In the genomic region with DNA sequence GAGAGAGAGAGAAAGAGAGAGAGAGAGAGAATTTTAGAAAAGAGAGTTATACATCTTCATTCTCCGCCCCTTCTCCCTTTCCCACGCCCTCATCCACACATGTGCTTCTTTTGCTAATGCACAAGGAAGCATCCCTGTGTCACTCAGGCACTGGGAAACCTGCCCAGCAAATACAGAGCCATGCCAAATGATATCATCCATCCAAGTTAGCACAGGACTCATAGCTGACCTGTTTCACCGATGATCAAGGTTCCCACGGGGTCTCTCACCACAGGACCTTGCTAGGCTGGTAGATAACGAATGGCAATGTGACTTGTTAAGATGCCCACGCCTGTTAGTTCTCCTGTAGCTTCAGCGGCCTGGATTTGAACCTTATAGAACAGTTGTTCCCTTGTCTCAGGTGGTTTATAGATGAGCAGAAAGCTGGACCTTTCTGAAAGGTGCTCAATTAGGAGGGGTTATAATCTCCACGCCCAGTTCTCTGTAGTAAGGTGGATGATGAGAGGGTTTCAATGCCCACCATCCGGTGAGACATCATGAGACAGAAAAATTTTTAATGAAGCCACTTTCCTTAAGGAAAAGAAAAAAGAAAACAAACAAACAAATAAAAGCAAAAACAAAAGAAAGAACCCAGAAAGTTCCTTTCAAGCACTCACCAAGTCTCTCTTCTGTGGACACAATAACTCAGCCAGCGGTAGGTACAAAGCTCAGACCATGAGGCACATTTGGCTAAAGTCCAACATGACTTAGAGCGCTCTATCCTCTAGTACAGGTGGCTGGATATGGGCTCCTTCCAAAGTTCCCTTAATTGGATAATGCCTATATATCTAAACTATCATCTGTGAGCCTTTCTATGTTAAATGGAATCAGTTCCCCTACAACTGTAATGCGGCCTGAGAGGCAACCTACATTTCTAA, we compare ENCODE assay signal across 7 mouse cellular contexts. TPM values are rescaled to one million over a fixed set of nuclear protein-coding genes. Genes with fewer than 3 reads are reported as not detected.
DNase-seq lines count a peak whose midpoint lies in the region; ATAC-seq and TF ChIP-seq lines count a peak whose summit lies in the region.

No protein-coding gene starts in this region.

- peak; percentile 45 for ATAC-seq in lung, embryonic 14.5 days (ENCODE audit: insufficient read depth)
- ATAC-seq in heart, embryonic 14.5 days (ENCODE audit: insufficient number of reproducible peaks, insufficient read depth, low FRiP score, low read depth), result peak; percentile 39; the same call in 1 of the 2 replicates
- peak; percentile 32; the same call in 1 of the 2 replicates for ATAC-seq in hindbrain, embryonic 16.5 days
- ATAC-seq in liver, embryonic 16.5 days (ENCODE audit: low read depth), result peak; percentile 45; the same call in 1 of the 2 replicates

- H3K9me3 ChIP-seq in lung, embryonic 14.5 days (ENCODE audit: low read depth, low read length), result no peaks in the 10 kb centered on the region
- no peaks in the 10 kb centered on the region for H3K9me3 ChIP-seq in heart, embryonic 14.5 days (ENCODE audit: control insufficient read depth, low read length)
- no peaks in the 10 kb centered on the region for H3K9me3 ChIP-seq in hindbrain, embryonic 16.5 days (ENCODE audit: control insufficient read depth, low read length)
- H3K9me3 ChIP-seq in liver, embryonic 16.5 days (replicated peaks; ENCODE audit: control insufficient read depth, low read length), result no peaks in the 10 kb centered on the region

- peak overlapping the region; percentile 26; the same call in 1 of the 2 replicates for H3K27ac ChIP-seq in lung, embryonic 14.5 days (ENCODE audit: low read depth)
- H3K27ac ChIP-seq in heart, embryonic 14.5 days (replicated peaks in 1 of 2; ENCODE audit: control insufficient read depth in 1 of 2, insufficient read depth in 1 of 2, low read depth in 2 of 2, low read length in 2 of 2), result no peak overlapping the region
- no peak overlapping the region for H3K27ac ChIP-seq in hindbrain, embryonic 16.5 days (ENCODE audit: low read depth, low read length)
- peak overlapping the region; percentile 28; the same call in 1 of the 2 replicates for H3K27ac ChIP-seq in liver, embryonic 16.5 days (ENCODE audit: low read length)

- no peaks in the 10 kb centered on the region for H3K27me3 ChIP-seq in lung, embryonic 14.5 days (ENCODE audit: insufficient read depth, low read length)
- H3K27me3 ChIP-seq in heart, embryonic 14.5 days (ENCODE audit: control insufficient read depth, insufficient read depth, low read length), result no peaks in the 10 kb centered on the region
- no peaks in the 10 kb centered on the region for H3K27me3 ChIP-seq in hindbrain, embryonic 16.5 days (replicated peaks; ENCODE audit: control insufficient read depth, insufficient read depth, low read length)
- no peaks in the 10 kb centered on the region for H3K27me3 ChIP-seq in liver, embryonic 16.5 days (ENCODE audit: control insufficient read depth, insufficient read depth, low read depth, low read length)

- H3K4me1 ChIP-seq in lung, embryonic 14.5 days (ENCODE audit: insufficient read depth), result peaks cover 3% of the 10 kb centered on the region; the same call in 1 of the 2 replicates
- peaks cover 0 to 8% of the 10 kb centered on the region in 2 experiments; a peak in 3 of 4 replicates for H3K4me1 ChIP-seq in heart, embryonic 14.5 days (ENCODE audit: control insufficient read depth in 2 of 2, insufficient read depth in 2 of 2, low read length in 2 of 2)
- no peaks in the 10 kb centered on the region; the same call in 1 of the 2 replicates for H3K4me1 ChIP-seq in hindbrain, embryonic 16.5 days (ENCODE audit: control insufficient read depth, insufficient read depth, low read depth, low read length)
- peaks cover 40% of the 10 kb centered on the region for H3K4me1 ChIP-seq in liver, embryonic 16.5 days (ENCODE audit: control insufficient read depth, low read depth, low read length)

- TF ChIP-seq CTCF in lung, embryonic 14.5 days (IDR thresholded peaks at IDR 0.05; ENCODE audit: low read depth), result no peak

- H3K36me3 ChIP-seq in lung, embryonic 14.5 days (ENCODE audit: insufficient read depth), result no peaks in the 10 kb centered on the region
- H3K36me3 ChIP-seq in heart, embryonic 14.5 days (ENCODE audit: control insufficient read depth, insufficient read depth, low read length), result no peaks in the 10 kb centered on the region
- H3K36me3 ChIP-seq in hindbrain, embryonic 16.5 days (ENCODE audit: control insufficient read depth, insufficient read depth, low read length), result no peaks in the 10 kb centered on the region
- no peaks in the 10 kb centered on the region for H3K36me3 ChIP-seq in liver, embryonic 16.5 days (ENCODE audit: control insufficient read depth, insufficient read depth)

- no peak overlapping the region for H3K4me2 ChIP-seq in lung, embryonic 14.5 days
- no peak overlapping the region for H3K4me2 ChIP-seq in heart, embryonic 14.5 days (ENCODE audit: low read length)
- no peak overlapping the region for H3K4me2 ChIP-seq in hindbrain, embryonic 16.5 days (ENCODE audit: low read length)
- no peak overlapping the region for H3K4me2 ChIP-seq in liver, embryonic 16.5 days (ENCODE audit: low read depth, low read length)

- H3K9ac ChIP-seq in lung, embryonic 14.5 days, result no peak overlapping the region
- H3K9ac ChIP-seq in heart, embryonic 14.5 days (ENCODE audit: low read length), result no peak overlapping the region
- H3K9ac ChIP-seq in hindbrain, embryonic 16.5 days (ENCODE audit: low read depth, low read length), result no peak overlapping the region
- no peak overlapping the region for H3K9ac ChIP-seq in liver, embryonic 16.5 days (ENCODE audit: low read depth, low read length)

- no peak overlapping the region for H3K4me3 ChIP-seq in lung, embryonic 14.5 days (ENCODE audit: low read depth, low read length)
- no peak overlapping the region for H3K4me3 ChIP-seq in heart, embryonic 14.5 days (ENCODE audit: control insufficient read depth in 1 of 2, insufficient read depth in 1 of 2, low read depth in 1 of 2, low read length in 2 of 2)
- H3K4me3 ChIP-seq in hindbrain, embryonic 16.5 days (ENCODE audit: low read length), result no peak overlapping the region
- no peak overlapping the region for H3K4me3 ChIP-seq in liver, embryonic 16.5 days (ENCODE audit: low read depth, low read length)

- 71% methylated on average over 12 of the region's 12 CpGs for WGBS in lung, embryonic 14.5 days
- 71% methylated on average over 12 of the region's 12 CpGs for WGBS in heart, embryonic 14.5 days
- 72% methylated on average over 12 of the region's 12 CpGs for WGBS in hindbrain, embryonic 16.5 days
- WGBS in liver, embryonic 16.5 days (ENCODE audit: insufficient replicate concordance), result 61% methylated on average over 12 of the region's 12 CpGs

- peak; percentile 56 for DNase-seq in lung, embryonic 14.5 days
- no peak for DNase-seq in lung, postnatal 14 days
- DNase-seq in adrenal gland, adult 2 months, result no peak
- DNase-seq in spleen, adult 18-20 months, result no peak

RNA-seq across cellular contexts. Expression of gene Bmp2k, which starts 57.1 kb away (rescaled TPM):
- 11.0 and 12.1 TPM in 2 replicates for polyA plus RNA-seq in lung, embryonic 14.5 days (2014; fragmentation: Nextera tagmentation; extraction: Ambion mirVana)
- 8.1 and 8.3 TPM in 2 replicates for polyA plus RNA-seq in heart, embryonic 14.5 days (2014; fragmentation: Nextera tagmentation; extraction: Ambion mirVana)
- 7.8 and 8.9 TPM in 2 replicates for polyA plus RNA-seq in hindbrain, embryonic 16.5 days (2015; fragmentation: Nextera tagmentation; extraction: Ambion mirVana)
- polyA plus RNA-seq in liver, embryonic 16.5 days (2015; fragmentation: Nextera tagmentation; extraction: Ambion mirVana), result 25.9 and 26.5 TPM in 2 replicates
- 10 to 100 TPM; 26.0 to 38.8 TPM for total RNA-seq in adrenal gland, adult 2 months (2021)
- polyA plus RNA-seq in adrenal gland, adult 2 months (2012; rRNA removed), result 9.5 and 10.6 TPM in 2 replicates

Comparison
In these comparisons a context has a peak if more than half of its experiments do, and no peak if none do; other contexts are left out.
1. H3K27ac ChIP-seq: peak in lung, embryonic 14.5 days (single experiment) and liver, embryonic 16.5 days (single experiment); none in heart, embryonic 14.5 days (0 of 2) and hindbrain, embryonic 16.5 days (single experiment).
2. Peak in every context shown above with its lines, with median percentiles within 50 percentile points of each other: ATAC-seq.